Mouse (Mus musculus): ENCODE data around the gene Rab9. TPM values are rescaled to one million over a fixed set of nuclear protein-coding genes. Genes with fewer than 3 reads are reported as not detected.
A peak's percentile ranks its signal among the peaks of the same experiment; 100 is the strongest.

Rab9 gene
- polyA plus RNA-seq, 1 experiment from 2014 or later: 52.7 TPM

DNA sequence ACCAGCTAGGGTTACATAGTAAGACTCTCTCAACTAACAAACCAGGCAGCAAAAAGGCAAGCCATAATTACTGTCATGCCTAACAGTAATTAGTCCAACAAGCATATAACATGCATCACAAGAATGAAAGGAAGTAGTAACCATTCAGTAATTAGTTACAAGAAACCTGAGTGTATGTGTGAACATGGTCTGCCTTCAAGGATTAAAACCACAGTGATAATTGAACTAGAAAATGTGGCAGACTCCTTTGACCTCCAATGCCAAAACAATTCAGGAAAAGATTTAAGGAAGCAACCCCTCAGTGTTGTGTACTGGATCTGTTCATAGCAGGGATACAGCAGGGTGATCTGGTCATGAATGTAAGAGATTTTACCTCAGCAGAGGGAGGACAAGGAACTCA, 31.4 kb upstream of the Rab9 start:
- no peaks in the 10 kb centered on the region for H3K4me1 ChIP-seq (ENCODE audit: control insufficient read depth, insufficient read depth, low read length)
- no peaks in the 10 kb centered on the region for H3K9me3 ChIP-seq (ENCODE audit: control insufficient read depth, low read length)
- no peaks in the 10 kb centered on the region for H3K27me3 ChIP-seq (ENCODE audit: control insufficient read depth, insufficient read depth, low read length)
- H3K36me3 ChIP-seq (ENCODE audit: control insufficient read depth, insufficient read depth, low read length): no peaks in the 10 kb centered on the region
- H3K4me2 ChIP-seq (ENCODE audit: low read depth): no peak overlapping the region
- H3K9ac ChIP-seq (ENCODE audit: low read length): no peak overlapping the region
- DNase-seq (ENCODE audit: low spot score) (no peak), ATAC-seq (ENCODE audit: insufficient read depth, low FRiP score, low TSS enrichment) (no peak)
- H3K27ac ChIP-seq (ENCODE audit: low read depth, low read length): no peak overlapping the region
- no peak overlapping the region for H3K4me3 ChIP-seq (ENCODE audit: low read depth, low read length)

DNA sequence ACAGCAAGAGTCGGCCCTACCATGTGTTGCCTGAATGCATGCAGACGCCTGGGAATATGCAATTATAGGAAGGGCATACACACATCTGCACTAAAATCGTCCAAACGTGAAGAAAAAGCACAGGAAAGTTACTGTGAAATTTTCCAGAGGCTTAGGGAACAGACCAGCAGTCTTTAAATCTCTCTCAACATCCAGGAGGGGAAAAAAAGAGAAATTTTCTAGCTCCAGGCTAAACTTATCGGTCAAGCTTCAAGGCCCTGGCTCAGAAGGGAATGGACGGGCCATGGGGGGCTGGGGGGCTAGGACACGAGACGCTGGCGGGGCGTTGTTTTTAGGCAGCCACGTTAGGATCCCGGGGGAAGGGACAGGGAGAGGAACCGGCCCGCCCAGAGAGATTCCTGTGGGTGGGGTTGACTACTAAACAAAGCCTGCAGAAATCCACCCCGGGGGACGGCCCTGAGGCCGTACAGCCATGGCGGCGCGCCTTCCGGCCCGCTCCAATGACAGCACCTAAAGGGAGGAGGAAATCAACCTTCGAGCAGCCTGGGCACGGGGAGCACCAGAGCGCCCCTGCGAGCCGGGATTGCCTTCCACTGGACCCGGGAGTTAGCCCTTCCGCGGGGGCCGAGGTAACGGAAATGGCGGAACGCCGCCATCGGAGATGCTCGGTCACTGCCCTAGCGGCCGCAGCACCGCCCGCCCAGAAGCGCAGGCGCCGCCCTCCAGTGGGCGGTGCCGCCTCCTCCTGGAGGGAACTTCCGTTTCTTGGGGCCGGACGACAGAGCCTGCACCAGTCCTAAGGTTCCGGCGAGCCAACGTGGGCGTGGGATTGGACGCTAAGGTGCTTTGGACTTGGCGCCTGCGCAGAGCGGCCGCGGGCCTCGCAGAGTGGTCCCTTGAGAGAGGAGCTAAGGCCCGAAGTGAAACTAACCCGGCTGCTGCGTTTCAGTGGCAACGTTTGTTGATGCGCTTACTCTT, 30.4 kb upstream of the Rab9 start:
- H3K9ac ChIP-seq (ENCODE audit: low read length): peak overlapping the region; percentile 79
- WGBS: 21% methylated on average over 55 of the region's 65 CpGs
- no peaks in the 10 kb centered on the region for H3K27me3 ChIP-seq (ENCODE audit: control insufficient read depth, insufficient read depth, low read length)
- no peaks in the 10 kb centered on the region for H3K4me1 ChIP-seq (ENCODE audit: control insufficient read depth, insufficient read depth, low read length)
- DNase-seq (ENCODE audit: low spot score) (peak; percentile 94), ATAC-seq (ENCODE audit: insufficient read depth, low FRiP score, low TSS enrichment) (peak; percentile 98)
- peak overlapping the region; percentile 46 for H3K4me2 ChIP-seq (ENCODE audit: low read depth)
- no peaks in the 10 kb centered on the region for H3K9me3 ChIP-seq (ENCODE audit: control insufficient read depth, low read length)
- H3K27ac ChIP-seq (ENCODE audit: low read depth, low read length): peak overlapping the region; percentile 94
- peak overlapping the region; percentile 45 for H3K4me3 ChIP-seq (ENCODE audit: low read depth, low read length)
- H3K36me3 ChIP-seq (ENCODE audit: control insufficient read depth, insufficient read depth, low read length): no peaks in the 10 kb centered on the region

GRCm38 (mm10) chrX:166504421-166504820, 24.8 kb upstream of the Rab9 start:
- no peaks in the 10 kb centered on the region for H3K27me3 ChIP-seq (ENCODE audit: control insufficient read depth, insufficient read depth, low read length)
- H3K4me1 ChIP-seq (ENCODE audit: control insufficient read depth, insufficient read depth, low read length): no peaks in the 10 kb centered on the region

GRCm38 (mm10) chrX:166499496-166500190, 20.0 kb upstream of the Rab9 start:
- Histone ChIP-seq H3K4me3 (ENCODE audit: low read depth, low read length) (no peak overlapping the region), H3K4me1 (ENCODE audit: control insufficient read depth, insufficient read depth, low read length) (no peaks in the 10 kb centered on the region), H3K27me3 (ENCODE audit: control insufficient read depth, insufficient read depth, low read length) (no peaks in the 10 kb centered on the region), H3K27ac (ENCODE audit: low read depth, low read length) (no peak overlapping the region), H3K4me2 (ENCODE audit: low read depth) (no peak overlapping the region), H3K9ac (ENCODE audit: low read length) (no peak overlapping the region), H3K36me3 (ENCODE audit: control insufficient read depth, insufficient read depth, low read length) (no peaks in the 10 kb centered on the region), H3K9me3 (ENCODE audit: control insufficient read depth, low read length) (no peaks in the 10 kb centered on the region)
- 77% methylated on average over 1 of the region's 1 CpGs for WGBS
- ATAC-seq (ENCODE audit: insufficient read depth, low FRiP score, low TSS enrichment) (no peak), DNase-seq (ENCODE audit: low spot score) (no peak)

More at GRCm38 (mm10) chrX:166504421-166504820, 24.8 kb upstream of the Rab9 start:
- no peak overlapping the region for H3K27ac ChIP-seq (ENCODE audit: low read depth, low read length)
- H3K9me3 ChIP-seq (ENCODE audit: control insufficient read depth, low read length): no peaks in the 10 kb centered on the region
- WGBS: 59% methylated on average over 2 of the region's 2 CpGs
- DNase-seq (ENCODE audit: low spot score) (no peak), ATAC-seq (ENCODE audit: insufficient read depth, low FRiP score, low TSS enrichment) (no peak)
- no peak overlapping the region for H3K9ac ChIP-seq (ENCODE audit: low read length)
- no peaks in the 10 kb centered on the region for H3K36me3 ChIP-seq (ENCODE audit: control insufficient read depth, insufficient read depth, low read length)
- H3K4me2 ChIP-seq (ENCODE audit: low read depth): no peak overlapping the region
- H3K4me3 ChIP-seq (ENCODE audit: low read depth, low read length): no peak overlapping the region

DNA sequence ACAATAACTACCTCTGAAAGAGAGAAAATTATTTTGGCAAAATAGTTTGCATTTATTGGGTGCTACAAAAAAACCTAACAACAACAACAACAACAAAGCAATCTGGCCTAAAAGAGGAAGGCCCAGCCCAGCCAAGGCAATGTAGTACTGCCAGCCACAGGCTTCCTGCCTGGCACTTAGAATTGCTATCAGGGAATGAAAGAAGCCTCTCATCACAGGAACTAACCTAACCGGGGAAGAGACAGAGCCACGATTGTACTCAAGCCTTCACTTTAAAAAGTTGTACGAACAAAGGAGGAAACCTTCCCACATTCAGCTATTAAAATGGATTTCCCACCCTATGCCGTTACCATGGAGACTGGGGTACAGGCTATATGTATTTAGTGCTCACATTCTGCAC, 18.1 kb upstream of the Rab9 start:
- DNase-seq (ENCODE audit: low spot score): no peak
- Histone ChIP-seq H3K9ac (ENCODE audit: low read length) (no peak overlapping the region), H3K27me3 (ENCODE audit: control insufficient read depth, insufficient read depth, low read length) (no peaks in the 10 kb centered on the region), H3K4me3 (ENCODE audit: low read depth, low read length) (no peak overlapping the region), H3K36me3 (ENCODE audit: control insufficient read depth, insufficient read depth, low read length) (no peaks in the 10 kb centered on the region), H3K9me3 (ENCODE audit: control insufficient read depth, low read length) (no peaks in the 10 kb centered on the region), H3K27ac (ENCODE audit: low read depth, low read length) (no peak overlapping the region), H3K4me1 (ENCODE audit: control insufficient read depth, insufficient read depth, low read length) (no peaks in the 10 kb centered on the region), H3K4me2 (ENCODE audit: low read depth) (no peak overlapping the region)
- ATAC-seq (ENCODE audit: insufficient read depth, low FRiP score, low TSS enrichment): peak; percentile 74
- 50% methylated on average over 4 of the region's 4 CpGs for WGBS

GRCm38 (mm10) chrX:166495052-166495451, 15.4 kb upstream of the Rab9 start:
- Histone ChIP-seq H3K27me3 (ENCODE audit: control insufficient read depth, insufficient read depth, low read length) (no peaks in the 10 kb centered on the region), H3K4me1 (ENCODE audit: control insufficient read depth, insufficient read depth, low read length) (no peaks in the 10 kb centered on the region), H3K27ac (ENCODE audit: low read depth, low read length) (no peak overlapping the region), H3K9me3 (ENCODE audit: control insufficient read depth, low read length) (no peaks in the 10 kb centered on the region), H3K36me3 (ENCODE audit: control insufficient read depth, insufficient read depth, low read length) (no peaks in the 10 kb centered on the region), H3K4me2 (ENCODE audit: low read depth) (no peak overlapping the region), H3K4me3 (ENCODE audit: low read depth, low read length) (no peak overlapping the region), H3K9ac (ENCODE audit: low read length) (no peak overlapping the region)
- ATAC-seq (ENCODE audit: insufficient read depth, low FRiP score, low TSS enrichment) (no peak), DNase-seq (ENCODE audit: low spot score) (no peak)
- 93% methylated on average over 2 of the region's 2 CpGs for WGBS

- Histone ChIP-seq H3K27me3 (ENCODE audit: control insufficient read depth, insufficient read depth, low read length) (no peaks in the 10 kb centered on the region), H3K4me1 (ENCODE audit: control insufficient read depth, insufficient read depth, low read length) (no peaks in the 10 kb centered on the region), H3K4me3 (ENCODE audit: low read depth, low read length) (peak overlapping the region; percentile 61), H3K9ac (ENCODE audit: low read length) (peak overlapping the region; percentile 78), H3K36me3 (ENCODE audit: control insufficient read depth, insufficient read depth, low read length) (no peaks in the 10 kb centered on the region), H3K9me3 (ENCODE audit: control insufficient read depth, low read length) (no peaks in the 10 kb centered on the region), H3K27ac (ENCODE audit: low read depth, low read length) (0 out of 2 replicates have a peak overlapping the region, but pooled peaks have one; percentile 34), H3K4me2 (ENCODE audit: low read depth) (peak overlapping the region; percentile 53)
- WGBS: 24% methylated on average over 28 of the region's 28 CpGs
- DNase-seq (ENCODE audit: low spot score) (no peak), ATAC-seq (ENCODE audit: insufficient read depth, low FRiP score, low TSS enrichment) (peak; percentile 7)
Observed at GRCm38 (mm10) chrX:166478631-166479364, 869 bp downstream of the Rab9 start.

DNA sequence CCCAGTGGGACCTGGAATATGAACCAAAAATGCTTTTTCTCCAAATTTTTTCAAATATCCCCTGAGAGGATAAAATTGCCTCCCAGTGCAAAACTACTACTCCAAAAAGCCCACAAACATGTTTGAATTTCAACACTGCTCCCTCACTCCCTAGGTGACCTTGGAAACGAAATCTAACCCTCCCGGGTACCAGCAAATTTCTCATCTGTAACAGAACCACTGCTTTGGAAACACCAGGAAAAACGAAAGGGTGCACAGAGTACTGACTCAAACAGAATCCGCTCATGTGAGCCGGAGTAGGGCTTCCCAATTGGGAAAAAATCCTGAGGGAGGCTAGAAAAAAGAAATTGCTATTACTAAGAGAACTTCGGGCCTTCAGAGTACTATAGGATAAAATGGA, 2.3 kb downstream of the Rab9 start:
- no peak overlapping the region for H3K4me2 ChIP-seq (ENCODE audit: low read depth)
- no peaks in the 10 kb centered on the region for H3K27me3 ChIP-seq (ENCODE audit: control insufficient read depth, insufficient read depth, low read length)
- WGBS: 79% methylated on average over 6 of the region's 6 CpGs
- no peaks in the 10 kb centered on the region for H3K9me3 ChIP-seq (ENCODE audit: control insufficient read depth, low read length)
- DNase-seq (ENCODE audit: low spot score) (no peak), ATAC-seq (ENCODE audit: insufficient read depth, low FRiP score, low TSS enrichment) (no peak)
- no peak overlapping the region for H3K9ac ChIP-seq (ENCODE audit: low read length)
- no peaks in the 10 kb centered on the region for H3K4me1 ChIP-seq (ENCODE audit: control insufficient read depth, insufficient read depth, low read length)
- H3K4me3 ChIP-seq (ENCODE audit: low read depth, low read length): no peak overlapping the region
- no peak overlapping the region for H3K27ac ChIP-seq (ENCODE audit: low read depth, low read length)
- no peaks in the 10 kb centered on the region for H3K36me3 ChIP-seq (ENCODE audit: control insufficient read depth, insufficient read depth, low read length)
